Mouse (Mus musculus): ENCODE results near the gene Xrcc1.
"Not testable (repeated sequence)": the region's sequence is repeated elsewhere in the genome, so short reads cannot be mapped to it uniquely, and the experiment has no call there.

Xrcc1 gene

DNA sequence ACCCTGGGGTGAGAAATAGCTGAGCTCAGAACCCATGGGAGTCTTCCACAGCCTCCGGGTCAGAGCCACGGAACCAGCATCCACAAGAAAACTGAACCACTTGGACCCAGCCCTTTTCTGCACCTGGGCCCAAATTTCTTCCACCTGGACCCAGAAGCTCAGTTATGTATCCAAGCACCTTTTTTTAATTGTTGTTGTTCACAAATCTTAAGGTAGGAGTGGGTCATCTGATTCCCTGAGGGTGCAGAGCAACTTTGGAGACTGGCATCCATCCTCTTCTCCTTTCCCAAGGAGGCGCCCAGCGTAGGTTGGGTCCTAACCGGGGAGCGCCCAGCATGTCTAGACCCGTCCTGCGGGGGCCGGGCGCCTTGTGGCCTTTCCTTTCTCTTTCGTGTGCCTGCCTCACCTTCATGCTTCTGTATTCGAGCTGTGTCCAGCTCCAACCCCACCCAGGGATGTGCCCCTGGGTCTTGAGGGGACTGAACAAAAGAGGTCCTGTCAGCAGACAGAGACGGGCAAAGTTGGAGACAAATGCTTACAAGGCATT, at the start of gene Xrcc1, which contains the start of gene Pinlyp:
Xrcc1 (plus strand) TSS at position 222 of the 547 bp plus-strand sequence.
Pinlyp (minus strand) TSS at position 51 of the 547 bp plus-strand sequence.
- no peak for DNase-seq (ENCODE audit: low spot score)

DNA sequence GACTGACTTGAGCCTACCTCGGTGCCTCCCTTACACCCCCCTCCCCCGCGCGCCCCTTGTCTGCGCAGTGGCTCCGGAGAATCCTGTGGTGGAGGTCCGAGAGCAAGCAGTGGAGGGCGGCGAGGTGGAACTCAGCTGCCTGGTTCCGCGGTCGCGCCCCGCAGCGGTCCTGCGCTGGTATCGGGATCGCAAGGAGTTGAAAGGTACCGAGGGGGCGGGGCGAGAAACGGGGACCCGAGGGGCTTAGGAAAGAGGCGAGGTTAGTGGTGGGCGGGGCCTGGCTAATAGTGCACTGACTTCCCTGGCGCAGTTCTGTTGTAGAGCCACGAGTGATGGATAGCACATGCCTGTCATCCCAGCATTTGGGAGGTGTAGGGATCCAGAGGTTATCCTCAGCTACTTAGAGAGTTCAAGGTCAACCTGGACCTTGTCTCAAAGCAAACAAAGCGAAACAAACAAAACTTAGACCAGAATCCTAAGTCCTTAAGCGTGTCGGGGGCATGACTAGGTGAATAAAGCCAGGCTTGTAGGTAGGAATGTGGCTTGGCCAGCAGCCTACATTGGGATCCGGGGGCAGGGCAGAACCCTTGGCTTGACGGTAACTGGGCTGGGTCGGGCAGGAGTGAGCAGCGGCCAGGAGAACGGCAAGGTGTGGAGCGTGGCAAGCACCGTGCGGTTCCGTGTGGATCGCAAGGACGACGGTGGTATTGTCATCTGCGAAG, 46.1 kb upstream of the Xrcc1 start:
- DNase-seq (ENCODE audit: low spot score) = no peak

DNA sequence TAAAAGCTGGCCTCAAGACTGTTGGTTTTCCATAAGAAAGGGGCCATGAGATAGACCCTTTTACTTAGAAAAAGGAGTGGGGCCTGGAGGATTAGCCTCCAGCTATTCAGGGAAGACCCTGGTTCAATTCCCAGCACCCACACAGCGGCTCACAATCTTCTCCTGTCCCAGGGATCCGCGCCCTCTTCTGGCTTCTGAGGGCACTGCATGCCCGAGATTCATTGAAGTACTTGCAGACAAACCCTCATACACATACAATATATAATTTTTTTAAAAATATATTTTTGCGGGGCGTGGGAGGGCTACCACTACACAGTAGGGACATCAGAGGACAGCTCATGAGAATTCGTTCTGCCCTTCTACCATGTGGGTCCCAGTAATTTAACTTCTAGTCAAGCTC, 45.2 kb upstream of the Xrcc1 start:
- DNase-seq (ENCODE audit: low spot score) = no peak

GRCm38 (mm10) chr7:24501492-24501891, 44.6 kb upstream of the Xrcc1 start:
- DNase-seq (ENCODE audit: low spot score) = peak; percentile 23

GRCm38 (mm10) chr7:24504004-24504403, 42.1 kb upstream of the Xrcc1 start:
- DNase-seq (ENCODE audit: low spot score) = no peak

GRCm38 (mm10) chr7:24504868-24505267, 41.2 kb upstream of the Xrcc1 start:
- no peak for DNase-seq (ENCODE audit: low spot score)

GRCm38 (mm10) chr7:24505447-24506064, 40.5 kb upstream of the Xrcc1 start:
- DNase-seq (ENCODE audit: low spot score) = no peak

DNA sequence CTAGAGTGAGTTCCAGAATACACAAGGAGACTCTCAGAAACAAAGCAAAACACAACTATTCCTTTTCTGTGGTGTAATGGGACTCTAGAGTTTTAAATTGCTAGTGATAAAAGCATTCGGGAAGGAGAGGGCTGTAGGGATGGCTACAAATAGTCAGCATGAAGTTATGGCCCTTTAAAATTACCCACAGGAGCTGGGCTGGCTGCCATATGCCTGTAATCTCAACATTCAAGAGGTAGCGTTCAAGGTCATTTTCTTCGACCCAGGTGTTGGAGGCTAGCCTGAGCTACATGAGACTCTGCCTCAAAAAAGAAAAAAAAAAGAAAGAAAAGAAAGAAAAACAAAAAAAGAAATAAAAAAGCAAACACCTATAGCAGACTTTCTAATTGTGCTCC, 40.0 kb upstream of the Xrcc1 start:
- no peak for DNase-seq (ENCODE audit: low spot score)

GRCm38 (mm10) chr7:24506476-24506837, 39.6 kb upstream of the Xrcc1 start:
- no peak for DNase-seq (ENCODE audit: low spot score)

DNA sequence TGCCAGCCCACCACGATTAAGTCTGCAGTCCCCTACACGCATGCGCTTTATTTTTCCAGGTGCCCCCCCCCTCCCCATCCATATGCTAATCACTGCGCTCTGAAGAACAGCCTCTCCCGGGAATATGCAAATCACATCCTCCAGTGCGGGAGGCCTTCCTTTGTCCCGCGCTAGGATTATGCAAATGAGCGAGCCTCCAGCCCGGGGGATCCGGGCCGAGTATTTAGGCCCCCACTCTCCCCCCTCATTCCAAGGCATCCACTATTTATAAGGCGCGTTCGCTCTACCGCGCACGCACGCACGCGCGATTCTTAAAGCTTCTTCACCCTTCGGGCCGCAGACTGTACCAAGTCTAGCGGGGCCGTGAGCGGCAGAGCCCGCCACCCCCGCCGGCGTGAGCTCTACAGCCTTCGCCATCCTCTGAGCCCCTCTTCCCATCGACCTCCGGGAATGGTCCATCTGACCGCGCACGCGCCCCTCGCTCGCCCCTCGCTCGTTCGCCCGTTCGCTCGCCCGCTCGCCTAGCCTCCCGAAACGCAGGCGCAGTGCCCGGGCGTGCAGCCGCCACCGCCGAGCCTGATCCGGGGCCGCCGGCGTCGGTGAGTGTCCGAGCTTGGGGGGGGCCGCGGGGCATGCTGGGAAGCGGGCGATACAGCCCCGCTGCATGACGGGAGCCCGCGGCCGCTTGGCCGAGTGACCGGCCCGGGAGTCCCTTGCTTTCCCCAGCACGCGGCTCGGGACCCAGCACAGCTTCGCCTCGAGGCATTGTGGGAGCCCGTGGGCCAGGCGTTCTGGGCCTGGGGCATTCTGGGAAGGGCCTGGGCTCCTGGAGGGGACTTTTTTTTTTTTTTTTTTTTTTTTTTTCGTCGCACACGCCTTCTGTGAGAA, 39.0 kb upstream of the Xrcc1 start, which contains the start of gene Zfp428:
Zfp428 (plus strand) TSS at position 169 of the 888 bp plus-strand sequence.
- DNase-seq (ENCODE audit: low spot score) = peak; percentile 83

DNA sequence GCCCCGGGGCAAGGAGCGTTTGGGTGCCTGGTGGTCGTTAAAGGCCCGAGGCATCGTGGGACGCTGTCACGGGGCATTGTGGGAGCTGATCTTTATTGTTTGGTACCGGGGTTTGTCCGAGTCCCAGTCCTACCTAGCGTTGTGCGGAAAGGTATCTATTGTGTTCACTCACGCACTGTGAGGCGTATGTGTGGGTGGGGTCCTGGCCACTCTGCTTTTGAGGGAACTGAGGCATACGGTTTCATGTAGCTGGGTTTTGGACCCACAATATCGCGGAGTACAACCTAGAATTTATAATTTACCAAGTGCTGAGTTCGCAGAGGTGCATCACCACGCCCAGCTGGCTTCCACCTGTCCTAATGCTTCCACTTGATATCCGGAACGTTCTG, 38.4 kb upstream of the Xrcc1 start:
- DNase-seq (ENCODE audit: low spot score) = no peak

GRCm38 (mm10) chr7:24512355-24512754, 33.7 kb upstream of the Xrcc1 start, which contains the start of gene AC161166.1:
Gene AC161166.1, minus strand, starts transcription at chr7:24512455.
- no peak for DNase-seq (ENCODE audit: low spot score)

DNA sequence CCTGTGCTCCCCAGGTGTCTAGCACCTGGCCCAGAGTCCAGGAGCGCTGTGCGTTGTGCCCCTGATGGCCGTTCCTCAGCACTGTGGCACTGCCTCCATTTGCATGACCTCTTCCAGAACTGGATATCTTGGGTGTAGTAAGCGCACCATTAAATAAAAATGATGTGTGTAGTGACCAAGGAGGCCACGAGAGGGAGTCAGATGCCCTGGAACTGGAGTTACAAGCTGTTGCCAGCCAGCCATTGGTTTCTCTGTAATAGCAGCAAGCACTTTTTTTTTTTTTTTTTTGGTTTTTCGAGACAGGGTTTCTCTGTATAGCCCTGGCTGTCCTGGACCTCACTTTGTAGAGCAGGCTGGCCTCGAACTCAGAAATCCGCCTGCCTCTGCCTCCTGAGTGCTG, 29.8 kb upstream of the Xrcc1 start:
- DNase-seq (ENCODE audit: low spot score) = not testable (repeated sequence)

DNA sequence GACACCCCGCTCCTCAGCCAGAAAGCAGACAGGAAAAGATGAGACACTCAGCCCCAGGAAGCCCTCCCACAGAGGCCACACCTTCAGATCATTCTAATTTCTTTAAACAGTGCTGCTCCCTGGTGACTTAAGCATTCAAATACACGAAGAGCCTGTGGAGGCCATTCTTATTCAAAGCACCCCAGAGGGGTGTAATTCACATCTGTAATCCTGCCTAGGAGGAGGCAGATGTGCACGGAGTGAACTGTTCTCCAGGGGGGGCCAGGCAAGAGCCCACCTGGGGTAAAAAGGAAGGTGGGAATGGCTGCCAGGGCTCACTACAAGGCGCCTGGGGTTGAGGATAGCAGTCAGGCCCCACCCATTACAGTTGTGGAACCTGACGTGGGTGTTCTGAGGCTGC, 29.0 kb upstream of the Xrcc1 start:
- no peak for DNase-seq (ENCODE audit: low spot score)

GRCm38 (mm10) chr7:24517654-24518053, 28.4 kb upstream of the Xrcc1 start:
- no peak for DNase-seq (ENCODE audit: low spot score)

GRCm38 (mm10) chr7:24519130-24519529, 27.0 kb upstream of the Xrcc1 start:
- DNase-seq (ENCODE audit: low spot score) = no peak

DNA sequence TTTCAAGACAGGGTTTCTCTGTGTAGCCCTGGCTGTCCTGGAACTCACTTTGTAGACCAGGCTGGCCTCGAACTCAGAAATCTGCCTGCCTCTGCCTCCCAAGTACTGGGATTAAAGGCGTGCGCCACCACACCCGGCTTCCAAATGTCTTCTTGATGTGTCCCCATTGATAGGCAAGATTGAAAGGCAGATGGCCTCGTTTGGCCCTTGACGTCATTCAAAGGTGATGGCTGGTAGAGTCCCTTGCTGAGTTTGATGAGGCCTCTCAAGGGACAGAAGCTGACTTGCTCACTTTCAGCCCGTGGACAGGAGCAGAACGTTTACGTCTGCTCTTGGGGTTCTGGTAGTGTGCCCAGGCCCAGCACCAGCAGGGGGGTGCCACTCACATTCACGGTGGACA, 26.0 kb upstream of the Xrcc1 start:
- not testable (repeated sequence) for DNase-seq (ENCODE audit: low spot score)

DNA sequence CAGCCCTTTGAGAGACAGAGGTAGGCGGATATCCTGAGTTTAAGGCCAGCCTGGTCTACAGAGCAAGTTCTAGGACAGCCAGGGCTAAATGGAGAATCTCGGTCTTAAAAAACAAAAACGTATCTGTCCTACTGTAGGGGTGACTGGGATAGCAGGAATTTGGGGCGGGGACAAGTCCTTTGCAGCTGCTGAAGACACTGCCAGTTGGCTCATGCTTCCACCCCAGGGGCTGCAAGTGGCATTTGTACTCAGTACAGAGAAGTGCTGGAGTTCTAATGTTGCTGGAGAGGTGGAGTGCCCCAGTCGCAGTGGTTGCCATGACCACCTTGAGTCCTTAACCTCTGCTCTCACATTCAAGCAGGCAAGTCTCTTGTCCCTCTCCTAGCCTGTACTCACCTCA, 23.3 kb upstream of the Xrcc1 start:
- no peak for DNase-seq (ENCODE audit: low spot score)

DNA sequence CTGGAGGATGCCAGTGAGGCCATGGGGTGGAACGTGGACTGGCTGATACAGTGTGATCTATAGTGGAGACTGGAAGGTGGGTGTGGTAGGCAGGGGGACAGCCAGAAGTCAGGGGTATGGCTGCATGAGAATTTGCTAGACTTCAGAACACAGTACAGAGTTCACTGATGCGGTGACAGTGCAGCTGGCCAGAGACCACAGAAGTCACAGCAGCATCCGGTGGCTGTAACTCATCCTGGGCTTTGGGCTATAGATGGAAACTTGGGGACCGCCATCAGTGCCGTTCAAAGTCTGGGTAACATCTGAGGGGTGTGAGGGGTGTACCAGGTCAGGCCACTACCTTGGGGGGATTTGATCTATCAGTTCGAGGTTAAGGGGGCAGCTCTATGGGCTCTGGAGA, 22.4 kb upstream of the Xrcc1 start:
- no peak for DNase-seq (ENCODE audit: low spot score)

- DNase-seq (ENCODE audit: low spot score) = no peak
Measured at GRCm38 (mm10) chr7:24524978-24525377, 21.1 kb upstream of the Xrcc1 start.

DNA sequence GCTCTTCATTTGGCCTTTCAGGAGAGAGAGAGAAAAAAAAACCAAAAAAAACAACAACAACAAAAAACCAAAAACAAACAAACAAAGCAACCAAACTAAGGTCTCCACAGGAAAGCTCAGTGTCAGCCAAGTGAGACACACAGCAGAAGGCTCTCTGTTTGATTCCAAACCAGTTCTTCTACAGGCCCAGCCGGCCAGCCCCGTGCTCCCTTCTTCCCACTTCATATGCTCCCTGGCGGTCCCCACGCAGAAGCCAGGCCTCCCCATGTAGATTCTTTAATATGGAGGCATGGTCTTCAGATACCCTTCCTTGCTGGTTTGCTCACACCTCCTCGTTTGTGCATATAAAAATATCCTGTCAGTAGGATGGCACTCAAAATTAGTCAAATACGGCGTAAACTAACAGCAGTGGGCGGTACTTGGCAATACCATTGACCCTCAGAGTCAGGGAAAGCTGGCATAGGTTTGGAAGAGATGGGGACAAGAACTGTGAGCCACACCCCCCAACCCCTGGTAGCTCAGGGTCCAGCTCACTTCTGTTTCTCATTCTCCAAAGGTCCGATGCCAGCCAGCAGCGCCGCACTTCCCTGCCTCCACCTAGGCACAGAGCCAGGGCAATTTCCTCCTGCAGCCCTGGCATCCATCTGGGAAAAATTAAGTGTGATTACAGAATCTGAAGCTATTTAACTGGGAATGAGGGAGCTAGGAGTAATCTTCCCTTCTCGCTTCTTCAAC, 20.2 kb upstream of the Xrcc1 start:
- no peak for DNase-seq (ENCODE audit: low spot score)

DNA sequence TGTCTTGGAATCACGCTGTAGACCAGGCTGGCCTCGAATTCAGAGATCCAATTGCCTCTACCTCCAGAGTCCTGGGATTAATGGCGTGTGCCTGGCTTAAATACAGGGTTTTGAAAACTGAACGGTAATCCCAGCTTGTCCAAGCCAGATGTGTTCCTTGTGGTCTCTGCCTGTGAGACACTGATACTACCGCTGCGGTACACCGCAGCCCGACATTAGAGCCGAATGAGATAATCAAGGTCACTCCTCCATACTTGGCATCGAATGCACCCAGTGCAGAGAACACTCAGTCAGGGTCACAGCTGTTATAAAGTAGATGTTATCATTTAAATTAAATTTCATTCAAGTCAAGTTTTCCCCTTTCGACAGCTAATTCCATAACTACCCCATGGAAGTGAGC, 17.2 kb upstream of the Xrcc1 start:
- no peak for DNase-seq (ENCODE audit: low spot score)
